Mouse (Mus musculus) MEL-GATA-1-ER (cell line): Measurements from ENCODE around the gene Kif23.

Experiments
- DNase-seq: peaks from one replicate; pipeline ENCODE4 v3.0.0-alpha.2; 2012; ENCODE audit warnings: low read depth; ENCODE audit errors: extremely low read depth

Kif23 gene

GRCm38 (mm10) chr9:61946623-61947401, at the start of gene Kif23:
Kif23 (minus strand) TSS chr9:61946774.
- DNase-seq = peak; percentile 84

- DNase-seq = no peak
Observed at GRCm38 (mm10) chr9:61991158-61991557, 44.6 kb upstream of the Kif23 start.

GRCm38 (mm10) chr9:61990738-61991137, 44.2 kb upstream of the Kif23 start:
- DNase-seq = no peak

- DNase-seq = no peak
Observed at GRCm38 (mm10) chr9:61986055-61986454, 39.5 kb upstream of the Kif23 start.

GRCm38 (mm10) chr9:61985183-61985863, 38.7 kb upstream of the Kif23 start:
- DNase-seq = no peak

- peak; percentile 52 for DNase-seq
Observed at GRCm38 (mm10) chr9:61982940-61983620, 36.5 kb upstream of the Kif23 start.

GRCm38 (mm10) chr9:61981876-61982275, 35.3 kb upstream of the Kif23 start:
- no peak for DNase-seq

GRCm38 (mm10) chr9:61979983-61980382, 33.4 kb upstream of the Kif23 start:
- DNase-seq = no peak

- no peak for DNase-seq
Observed at GRCm38 (mm10) chr9:61977258-61977945, 30.8 kb upstream of the Kif23 start.

GRCm38 (mm10) chr9:61972031-61972430, 25.5 kb upstream of the Kif23 start:
- DNase-seq = no peak

- DNase-seq = no peak
Observed at GRCm38 (mm10) chr9:61971045-61971444, 24.5 kb upstream of the Kif23 start.

- no peak for DNase-seq
Observed at GRCm38 (mm10) chr9:61967357-61967756, 20.8 kb upstream of the Kif23 start.

- no peak for DNase-seq
Observed at GRCm38 (mm10) chr9:61965987-61966386, 19.4 kb upstream of the Kif23 start.

- DNase-seq = peak; percentile 37
Observed at GRCm38 (mm10) chr9:61965411-61965930, 18.9 kb upstream of the Kif23 start.

GRCm38 (mm10) chr9:61963356-61963755, 16.8 kb upstream of the Kif23 start:
- DNase-seq = no peak

- no peak for DNase-seq
Observed at GRCm38 (mm10) chr9:61961181-61961580, 14.6 kb upstream of the Kif23 start.

GRCm38 (mm10) chr9:61960753-61961152, 14.2 kb upstream of the Kif23 start:
- DNase-seq = no peak

- DNase-seq = no peak
Observed at GRCm38 (mm10) chr9:61959921-61960569, 13.5 kb upstream of the Kif23 start.

GRCm38 (mm10) chr9:61954707-61955106, 8.1 kb upstream of the Kif23 start:
- DNase-seq = no peak

- no peak for DNase-seq
Observed at GRCm38 (mm10) chr9:61952241-61952640, 5.7 kb upstream of the Kif23 start.
